Mouse (Mus musculus): ENCODE results near the gene P2ry14. TPM values are rescaled to one million over a fixed set of nuclear protein-coding genes. Genes with fewer than 3 reads are reported as not detected.

Gene P2ry14
- polyA plus RNA-seq, 1 experiment from 2014 or later = 4.4 TPM

- no peaks in the 10 kb centered on the region for H3K27me3 ChIP-seq (ENCODE audit: control insufficient read depth, insufficient read depth, low read length)
- H3K9me3 ChIP-seq (ENCODE audit: control insufficient read depth, low read length) = no peaks in the 10 kb centered on the region
- ATAC-seq (ENCODE audit: low FRiP score) = no peak
- no peak within 1 kb of the TSS for H3K9ac ChIP-seq
- WGBS = 92% methylated on average over 6 of the region's 6 CpGs
- no peak within 1 kb of the TSS for H3K4me3 ChIP-seq (replicated peaks; ENCODE audit: low read length)
- no peaks in the 10 kb centered on the region for H3K4me1 ChIP-seq (replicated peaks; ENCODE audit: control insufficient read depth, insufficient read depth, low read length)
- DNase-seq (ENCODE audit: low spot score) = no peak
- no peaks in the 10 kb centered on the region for H3K36me3 ChIP-seq (replicated peaks; ENCODE audit: control insufficient read depth, insufficient read depth)
- H3K4me2 ChIP-seq (replicated peaks) = no peak within 1 kb of the TSS
- no peak within 1 kb of the TSS for H3K27ac ChIP-seq
Observed at GRCm38 (mm10) chr3:59101218-59101986, 52.0 kb downstream of the P2ry14 start, which contains the start of gene Gpr171. TSS of gene Gpr171 (minus strand) at chr3:59101821.

GRCm38 (mm10) chr3:59098540-59098939 is 54.9 kb downstream of the P2ry14 start:
- Histone ChIP-seq H3K4me1 (replicated peaks; ENCODE audit: control insufficient read depth, insufficient read depth, low read length) (no peaks in the 10 kb centered on the region), H3K9ac (no peak overlapping the region), H3K4me3 (replicated peaks; ENCODE audit: low read length) (no peak overlapping the region), H3K27ac (no peak overlapping the region), H3K9me3 (ENCODE audit: control insufficient read depth, low read length) (no peaks in the 10 kb centered on the region), H3K36me3 (replicated peaks; ENCODE audit: control insufficient read depth, insufficient read depth) (peaks cover 3% of the 10 kb centered on the region; the same call in 1 of the 2 replicates), H3K4me2 (replicated peaks) (no peak overlapping the region), H3K27me3 (ENCODE audit: control insufficient read depth, insufficient read depth, low read length) (no peaks in the 10 kb centered on the region)
- WGBS = 87% methylated on average over 10 of the region's 10 CpGs
- no peak for ATAC-seq (ENCODE audit: low FRiP score)
- DNase-seq (ENCODE audit: low spot score) = no peak

GRCm38 (mm10) chr3:59097421-59097820 is 56.0 kb downstream of the P2ry14 start:
- Histone ChIP-seq H3K4me2 (replicated peaks) (no peak overlapping the region), H3K27ac (no peak overlapping the region), H3K4me3 (replicated peaks; ENCODE audit: low read length) (no peak overlapping the region), H3K4me1 (replicated peaks; ENCODE audit: control insufficient read depth, insufficient read depth, low read length) (no peaks in the 10 kb centered on the region), H3K9ac (no peak overlapping the region), H3K36me3 (replicated peaks; ENCODE audit: control insufficient read depth, insufficient read depth) (peaks cover 8% of the 10 kb centered on the region; the same call in 1 of the 2 replicates), H3K9me3 (ENCODE audit: control insufficient read depth, low read length) (no peaks in the 10 kb centered on the region), H3K27me3 (ENCODE audit: control insufficient read depth, insufficient read depth, low read length) (no peaks in the 10 kb centered on the region)
- 55% methylated on average over 6 of the region's 6 CpGs for WGBS
- ATAC-seq (ENCODE audit: low FRiP score) (no peak), DNase-seq (ENCODE audit: low spot score) (no peak)

GRCm38 (mm10) chr3:59092702-59093101 is 60.7 kb downstream of the P2ry14 start:
- Histone ChIP-seq H3K4me3 (replicated peaks; ENCODE audit: low read length) (no peak overlapping the region), H3K27me3 (ENCODE audit: control insufficient read depth, insufficient read depth, low read length) (no peaks in the 10 kb centered on the region), H3K36me3 (replicated peaks; ENCODE audit: control insufficient read depth, insufficient read depth) (peaks cover 8% of the 10 kb centered on the region; the same call in 1 of the 2 replicates), H3K9me3 (ENCODE audit: control insufficient read depth, low read length) (no peaks in the 10 kb centered on the region), H3K4me1 (replicated peaks; ENCODE audit: control insufficient read depth, insufficient read depth, low read length) (no peaks in the 10 kb centered on the region), H3K9ac (no peak overlapping the region), H3K4me2 (replicated peaks) (no peak overlapping the region), H3K27ac (no peak overlapping the region)
- 85% methylated on average over 11 of the region's 11 CpGs for whole genome bisulfite sequencing
- DNase-seq (ENCODE audit: low spot score) (no peak), ATAC-seq (ENCODE audit: low FRiP score) (no peak)

- no peaks in the 10 kb centered on the region for H3K27me3 ChIP-seq (ENCODE audit: control insufficient read depth, insufficient read depth, low read length)
- no peak overlapping the region for H3K4me2 ChIP-seq (replicated peaks)
- ATAC-seq (ENCODE audit: low FRiP score) (no peak), DNase-seq (ENCODE audit: low spot score) (no peak)
- H3K36me3 ChIP-seq (replicated peaks; ENCODE audit: control insufficient read depth, insufficient read depth) = no peaks in the 10 kb centered on the region
- H3K4me3 ChIP-seq (replicated peaks; ENCODE audit: low read length) = no peak overlapping the region
- no peak overlapping the region for H3K9ac ChIP-seq
- no peaks in the 10 kb centered on the region for H3K9me3 ChIP-seq (ENCODE audit: control insufficient read depth, low read length)
- H3K27ac ChIP-seq = no peak overlapping the region
- WGBS = 31% methylated on average over 7 of the region's 7 CpGs
- no peaks in the 10 kb centered on the region for H3K4me1 ChIP-seq (replicated peaks; ENCODE audit: control insufficient read depth, insufficient read depth, low read length)
Observed at GRCm38 (mm10) chr3:59080919-59081318, 72.5 kb downstream of the P2ry14 start.

GRCm38 (mm10) chr3:59080293-59080916 is 73.0 kb downstream of the P2ry14 start:
- ATAC-seq (ENCODE audit: low FRiP score) = no peak
- Histone ChIP-seq H3K4me2 (replicated peaks) (no peak overlapping the region), H3K9me3 (ENCODE audit: control insufficient read depth, low read length) (no peaks in the 10 kb centered on the region), H3K9ac (no peak overlapping the region), H3K27ac (no peak overlapping the region), H3K4me1 (replicated peaks; ENCODE audit: control insufficient read depth, insufficient read depth, low read length) (no peaks in the 10 kb centered on the region), H3K27me3 (ENCODE audit: control insufficient read depth, insufficient read depth, low read length) (no peaks in the 10 kb centered on the region), H3K36me3 (replicated peaks; ENCODE audit: control insufficient read depth, insufficient read depth) (no peaks in the 10 kb centered on the region), H3K4me3 (replicated peaks; ENCODE audit: low read length) (no peak overlapping the region)
- no peak for DNase-seq (ENCODE audit: low spot score)
- WGBS = 33% methylated on average over 6 of the region's 6 CpGs

GRCm38 (mm10) chr3:59079327-59079726 is 74.1 kb downstream of the P2ry14 start:
- no peaks in the 10 kb centered on the region for H3K36me3 ChIP-seq (replicated peaks; ENCODE audit: control insufficient read depth, insufficient read depth)
- no peak overlapping the region for H3K4me3 ChIP-seq (replicated peaks; ENCODE audit: low read length)
- no peak overlapping the region for H3K27ac ChIP-seq
- DNase-seq (ENCODE audit: low spot score) = peak; percentile 65
- WGBS = 38% methylated on average over 4 of the region's 4 CpGs
- H3K4me2 ChIP-seq (replicated peaks) = no peak overlapping the region
- no peaks in the 10 kb centered on the region for H3K9me3 ChIP-seq (ENCODE audit: control insufficient read depth, low read length)
- no peaks in the 10 kb centered on the region for H3K27me3 ChIP-seq (ENCODE audit: control insufficient read depth, insufficient read depth, low read length)
- H3K4me1 ChIP-seq (replicated peaks; ENCODE audit: control insufficient read depth, insufficient read depth, low read length) = no peaks in the 10 kb centered on the region
- ATAC-seq (ENCODE audit: low FRiP score) = no peak
- no peak overlapping the region for H3K9ac ChIP-seq

- Histone ChIP-seq H3K9ac (no peak overlapping the region), H3K27me3 (ENCODE audit: control insufficient read depth, insufficient read depth, low read length) (no peaks in the 10 kb centered on the region), H3K4me2 (replicated peaks) (no peak overlapping the region), H3K4me1 (replicated peaks; ENCODE audit: control insufficient read depth, insufficient read depth, low read length) (no peaks in the 10 kb centered on the region), H3K27ac (no peak overlapping the region), H3K9me3 (ENCODE audit: control insufficient read depth, low read length) (no peaks in the 10 kb centered on the region), H3K4me3 (replicated peaks; ENCODE audit: low read length) (no peak overlapping the region), H3K36me3 (replicated peaks; ENCODE audit: control insufficient read depth, insufficient read depth) (no peaks in the 10 kb centered on the region)
- no peak for ATAC-seq (ENCODE audit: low FRiP score)
- WGBS = 87% methylated on average over 11 of the region's 11 CpGs
- DNase-seq (ENCODE audit: low spot score) = no peak
Observed at GRCm38 (mm10) chr3:59078585-59078984, 74.8 kb downstream of the P2ry14 start.

GRCm38 (mm10) chr3:59077278-59077677 is 76.1 kb downstream of the P2ry14 start:
- H3K4me1 ChIP-seq (replicated peaks; ENCODE audit: control insufficient read depth, insufficient read depth, low read length) = no peaks in the 10 kb centered on the region
- H3K9me3 ChIP-seq (ENCODE audit: control insufficient read depth, low read length) = no peaks in the 10 kb centered on the region
- H3K4me3 ChIP-seq (replicated peaks; ENCODE audit: low read length) = no peak overlapping the region
- no peaks in the 10 kb centered on the region for H3K36me3 ChIP-seq (replicated peaks; ENCODE audit: control insufficient read depth, insufficient read depth)
- ATAC-seq (ENCODE audit: low FRiP score) (no peak), DNase-seq (ENCODE audit: low spot score) (no peak)
- no peak overlapping the region for H3K4me2 ChIP-seq (replicated peaks)
- no peak overlapping the region for H3K27ac ChIP-seq
- WGBS = 61% methylated on average over 4 of the region's 4 CpGs
- H3K27me3 ChIP-seq (ENCODE audit: control insufficient read depth, insufficient read depth, low read length) = no peaks in the 10 kb centered on the region
- H3K9ac ChIP-seq = no peak overlapping the region

Data from hindbrain, embryonic 14.5 days (tissue).